Mouse (Mus musculus) thymus, postnatal 4 days (tissue): ENCODE results near the gene Fkbp6.

Experiments used
- DNase-seq: peaks from one replicate; pipeline ENCODE4 v3.0.0; 2021

Gene Fkbp6

DNA sequence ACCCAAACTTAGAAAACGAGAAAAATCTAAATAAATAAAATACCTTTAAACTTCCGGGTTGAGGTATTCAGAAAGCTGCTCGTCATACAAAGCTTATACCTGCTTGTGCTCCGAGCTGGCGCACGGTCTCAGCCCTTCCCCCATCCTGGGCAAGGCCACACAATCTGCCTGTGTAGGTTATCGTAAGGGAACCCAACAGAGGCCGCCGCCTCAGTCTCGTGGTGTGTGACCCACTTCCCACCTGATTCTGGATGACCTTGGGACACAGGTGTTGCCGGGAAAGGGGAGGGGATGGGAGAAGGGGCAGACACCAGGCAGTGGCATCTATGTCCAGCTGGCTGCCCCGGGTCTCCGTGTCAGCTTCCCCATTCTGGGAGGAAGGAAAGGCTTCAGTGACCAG, 1.8 kb upstream of the Fkbp6 start:
- no peak for DNase-seq

DNA sequence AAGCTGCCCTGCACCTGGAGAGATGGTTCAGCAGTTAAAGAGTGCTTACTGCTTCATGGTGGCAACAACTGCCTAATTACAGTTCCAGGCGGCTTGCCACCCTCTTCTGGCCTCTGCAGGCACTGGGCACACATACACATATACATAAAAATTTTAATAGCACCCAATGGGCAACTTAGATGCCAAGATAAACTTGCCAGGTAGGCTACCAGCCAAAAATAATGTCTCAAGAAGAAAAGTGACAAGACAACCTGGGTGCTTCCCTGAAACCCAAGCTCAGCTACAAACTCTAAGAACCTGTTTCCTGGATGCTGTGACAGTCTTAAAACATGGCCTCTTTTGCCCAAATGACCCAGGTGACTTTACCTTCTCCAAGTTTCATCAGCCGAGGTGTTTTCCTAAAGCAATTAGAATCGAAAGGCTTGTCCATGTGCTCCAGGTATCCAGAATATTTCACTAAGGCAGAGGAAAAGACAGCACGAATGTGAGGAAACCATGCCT, 2.3 kb downstream of the Fkbp6 start:
- DNase-seq: no peak

DNA sequence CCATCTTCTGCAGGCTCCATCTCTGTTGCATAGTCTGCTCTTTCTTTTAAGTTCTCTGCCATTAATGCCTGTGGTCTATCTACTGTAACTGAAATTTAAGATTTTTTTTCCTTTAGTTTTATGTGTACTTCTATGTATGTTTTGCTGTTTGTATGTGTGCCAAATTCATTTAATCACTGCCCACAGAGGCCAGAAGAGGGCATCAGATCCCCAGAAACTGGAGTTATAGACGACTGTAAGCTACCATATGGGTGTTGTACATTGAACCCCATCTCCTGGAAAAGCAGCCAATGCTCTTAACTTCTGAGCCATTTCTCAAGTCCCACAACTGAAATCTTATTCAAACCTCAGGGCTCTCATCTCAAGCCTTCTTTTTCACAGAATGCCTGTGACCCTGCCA, 3.4 kb downstream of the Fkbp6 start:
- DNase-seq: peak; percentile 14

DNA sequence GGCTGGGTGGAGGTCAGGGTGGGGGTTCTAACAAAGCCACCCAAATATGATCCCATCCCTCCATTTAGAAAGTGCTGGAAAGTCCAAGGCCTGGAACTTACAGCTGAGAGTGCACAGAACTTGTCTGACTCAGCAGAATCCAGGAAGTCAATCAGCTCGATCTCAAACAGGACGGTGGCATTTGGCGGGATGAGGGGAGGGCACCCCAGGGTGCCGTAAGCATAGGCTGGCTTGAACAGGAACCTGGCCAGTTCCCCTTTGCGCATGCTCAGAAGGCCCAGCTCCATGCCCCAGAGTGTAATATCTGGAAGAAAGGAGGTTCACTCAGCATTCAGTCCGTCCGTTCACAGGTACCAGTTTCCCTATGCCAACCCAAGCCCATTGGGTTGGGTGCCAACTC, 3.9 kb downstream of the Fkbp6 start:
- no peak for DNase-seq

GRCm38 (mm10) chr5:135337575-135337974, 12.3 kb downstream of the Fkbp6 start:
- DNase-seq: no peak

- DNase-seq: no peak
Observed at GRCm38 (mm10) chr5:135331161-135331560, 18.7 kb downstream of the Fkbp6 start.

DNA sequence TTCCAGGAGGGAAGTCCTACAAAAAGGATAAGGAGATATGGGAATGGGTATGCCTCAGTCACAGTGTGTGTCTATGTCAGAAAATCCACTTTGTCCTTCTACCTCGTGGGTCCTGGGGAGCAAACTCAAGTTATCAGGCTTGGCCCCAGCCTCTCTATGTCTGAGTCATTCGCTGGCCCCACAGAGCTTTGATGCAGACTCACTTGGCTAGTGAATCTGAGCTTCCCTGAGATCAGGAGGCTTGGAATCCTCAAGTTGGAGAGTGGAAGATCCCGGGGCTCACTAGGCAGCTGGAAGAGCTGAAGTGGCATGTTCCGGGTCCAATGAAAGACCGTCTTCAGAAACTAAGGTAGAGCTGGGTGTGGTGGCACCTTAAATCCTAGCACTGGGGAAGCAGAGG, 19.6 kb downstream of the Fkbp6 start:
- no peak for DNase-seq

GRCm38 (mm10) chr5:135329471-135329870, 20.4 kb downstream of the Fkbp6 start:
- no peak for DNase-seq

DNA sequence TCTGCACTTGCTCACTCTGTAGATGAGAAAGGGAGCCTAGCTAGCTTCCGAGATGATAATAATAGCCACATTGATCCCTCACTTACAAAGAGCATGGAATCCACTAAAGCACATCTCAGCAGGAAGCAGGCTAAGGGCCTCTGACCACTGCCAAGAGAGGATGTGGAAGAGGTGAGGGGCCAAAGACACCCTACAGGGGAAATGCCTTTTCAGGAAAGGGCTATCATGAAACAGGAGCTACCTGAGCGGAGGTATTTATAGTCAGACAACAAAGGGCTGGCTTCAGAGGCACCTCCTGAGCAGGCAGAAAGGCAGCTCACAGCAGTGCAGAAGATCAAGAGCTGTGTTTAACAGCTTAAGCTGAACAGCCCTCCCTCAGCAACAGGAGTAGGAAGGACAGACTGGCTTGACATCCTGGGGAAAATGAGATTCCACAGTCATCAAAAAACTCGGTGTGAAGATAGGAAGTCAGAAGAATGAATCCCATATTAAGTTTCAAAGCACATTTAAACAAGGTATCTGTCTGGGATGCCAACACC, 23.7 kb downstream of the Fkbp6 start:
- DNase-seq: no peak

- DNase-seq: no peak
Observed at GRCm38 (mm10) chr5:135322197-135322596, 27.6 kb downstream of the Fkbp6 start.

DNA sequence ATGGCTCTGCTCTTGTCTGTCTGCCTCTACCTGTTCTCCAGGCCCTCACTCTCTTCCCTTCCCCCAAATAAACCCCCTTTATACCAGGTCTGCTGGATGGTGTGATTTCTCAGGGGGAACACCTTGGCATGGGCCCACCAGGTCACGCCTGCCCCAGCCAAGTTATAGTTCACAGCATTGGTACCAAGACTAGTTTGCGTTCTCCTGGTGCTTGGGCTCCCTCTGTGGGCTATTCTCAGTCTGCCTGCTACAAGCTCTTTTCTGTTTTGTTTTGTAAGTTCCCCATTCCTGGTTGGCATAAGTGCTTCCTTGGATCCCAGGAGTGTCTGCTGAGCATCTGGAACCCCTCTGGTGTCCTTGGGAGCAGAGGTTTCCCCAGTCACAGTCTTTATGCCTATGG, 30.0 kb downstream of the Fkbp6 start:
- no peak for DNase-seq

DNA sequence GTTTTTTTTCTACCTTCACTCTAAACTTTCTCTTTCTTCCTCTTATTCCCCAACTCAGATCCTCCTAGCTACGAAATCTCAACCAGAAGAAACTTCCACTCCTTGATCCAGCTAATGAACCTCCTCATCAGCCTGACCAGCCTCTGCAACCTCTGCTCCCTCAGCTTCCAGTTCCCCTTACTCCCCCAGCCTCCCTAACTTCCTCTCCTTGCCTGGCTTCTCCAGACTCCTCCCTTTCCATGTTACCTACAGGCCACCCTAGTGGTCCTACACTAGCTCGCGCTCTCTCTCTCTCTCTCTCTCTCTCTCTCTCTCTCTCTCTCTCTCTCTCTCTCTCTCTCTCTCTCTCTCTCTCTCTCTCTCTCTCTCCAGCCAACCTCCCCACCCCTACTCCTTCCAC, 33.7 kb downstream of the Fkbp6 start:
- DNase-seq: no peak

GRCm38 (mm10) chr5:135306321-135306965, 43.4 kb downstream of the Fkbp6 start:
- no peak for DNase-seq

DNA sequence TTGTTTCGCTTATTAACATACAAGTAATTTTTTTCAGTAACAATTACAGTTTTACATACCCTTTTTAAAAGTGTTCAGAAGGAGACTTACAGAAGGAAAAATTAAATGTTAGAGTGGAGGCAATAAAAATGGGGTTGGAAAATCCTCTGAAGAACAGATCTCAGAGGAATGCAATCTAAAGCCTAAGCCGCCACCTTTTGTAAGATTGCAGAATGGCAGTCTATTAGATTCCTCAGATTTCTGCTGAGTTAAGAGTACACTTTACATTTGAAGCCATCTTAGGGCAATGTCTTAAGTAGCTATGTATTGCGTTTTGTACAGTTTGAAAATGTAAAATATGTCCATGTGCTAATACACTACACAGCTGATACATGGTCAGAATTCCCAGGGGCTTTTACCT, 47.4 kb downstream of the Fkbp6 start:
- DNase-seq: no peak

DNA sequence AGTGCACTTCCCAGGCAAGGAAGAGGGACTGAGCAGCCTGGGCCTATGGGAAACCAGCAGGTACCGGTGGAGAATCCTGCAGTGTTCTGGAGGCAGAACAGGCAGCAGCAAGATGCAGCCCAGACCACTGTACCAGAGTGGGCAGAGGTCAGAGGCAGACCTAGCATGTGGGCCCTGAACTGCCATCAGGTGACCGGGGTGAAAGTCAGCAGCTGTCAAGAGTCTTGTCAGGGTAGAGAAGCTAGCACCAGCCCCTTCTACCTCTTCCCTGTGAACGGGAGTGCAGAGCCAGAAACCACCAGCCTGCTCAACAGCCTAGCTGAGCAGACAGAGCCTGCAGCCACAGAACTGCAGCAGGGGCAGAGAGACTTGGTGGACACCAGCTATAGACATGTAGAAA, 47.9 kb downstream of the Fkbp6 start:
- DNase-seq: no peak

DNA sequence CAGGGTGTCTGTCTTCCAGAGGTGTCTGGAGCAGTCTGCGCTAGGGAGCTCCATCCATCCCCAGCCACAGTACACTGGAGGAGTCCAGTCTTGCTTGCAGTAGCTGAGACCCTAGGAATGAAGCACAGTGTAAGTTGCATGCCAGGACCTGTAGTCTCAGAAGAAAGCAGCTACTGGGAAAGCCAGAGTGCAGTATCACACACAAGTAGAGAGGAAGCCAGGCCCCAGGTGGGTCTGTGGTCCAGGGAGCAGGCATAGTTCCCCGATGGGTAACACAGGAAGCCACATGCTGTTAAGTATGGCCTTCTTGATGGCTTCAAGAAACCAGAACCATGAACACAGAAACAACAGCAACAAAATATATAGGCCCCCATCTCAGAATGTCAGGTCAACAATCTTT, 57.8 kb downstream of the Fkbp6 start:
- no peak for DNase-seq

GRCm38 (mm10) chr5:135291193-135291592, 58.7 kb downstream of the Fkbp6 start:
- DNase-seq: no peak

DNA sequence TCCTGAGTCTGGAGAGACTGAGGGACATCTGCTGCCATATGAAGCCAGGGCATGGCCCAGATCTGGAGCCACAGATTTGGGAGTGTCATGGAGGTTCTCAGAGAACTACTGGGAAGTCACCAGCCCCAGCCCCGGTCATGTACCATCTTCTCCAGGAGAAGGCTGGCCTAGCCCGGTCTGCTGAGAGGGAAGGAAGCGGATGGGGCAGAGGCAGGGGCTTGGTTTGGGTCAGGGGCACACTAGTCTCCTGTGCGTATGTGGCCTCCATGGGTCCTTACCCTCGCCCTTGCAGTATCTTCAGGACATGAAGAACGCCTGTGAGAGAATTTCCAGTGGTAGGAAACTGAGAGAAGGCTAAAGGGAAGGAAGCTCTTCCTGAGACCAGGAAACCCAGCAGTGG, 59.1 kb downstream of the Fkbp6 start:
- no peak for DNase-seq

- no peak for DNase-seq
Observed at GRCm38 (mm10) chr5:135286926-135287325, 62.9 kb downstream of the Fkbp6 start.

- peak; percentile 91 for DNase-seq
Observed at GRCm38 (mm10) chr5:135286185-135286584, 63.7 kb downstream of the Fkbp6 start.

GRCm38 (mm10) chr5:135285211-135285610, 64.6 kb downstream of the Fkbp6 start:
- no peak for DNase-seq

- DNase-seq: no peak
Observed at GRCm38 (mm10) chr5:135280226-135280625, 69.6 kb downstream of the Fkbp6 start.

DNA sequence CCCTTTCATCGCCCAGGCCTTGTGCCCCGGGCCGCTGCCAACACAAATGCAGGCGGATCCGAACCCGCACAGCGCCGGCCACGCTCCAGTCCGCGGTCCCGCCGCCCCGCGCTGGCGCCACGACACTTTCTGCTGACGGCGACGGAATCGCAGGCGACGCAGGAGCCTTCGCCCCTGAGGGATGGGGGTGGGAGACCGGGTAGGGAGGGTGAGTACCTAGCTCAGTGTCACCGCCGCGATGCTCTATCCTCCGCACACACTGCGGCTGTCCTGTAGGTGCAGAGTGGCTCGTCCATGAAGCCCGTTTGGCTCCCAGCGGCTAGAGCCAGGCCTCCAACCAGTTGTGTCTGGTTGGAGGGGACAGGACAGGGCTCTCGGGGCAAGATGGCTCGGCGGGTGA, 73.2 kb downstream of the Fkbp6 start:
- DNase-seq: no peak

DNA sequence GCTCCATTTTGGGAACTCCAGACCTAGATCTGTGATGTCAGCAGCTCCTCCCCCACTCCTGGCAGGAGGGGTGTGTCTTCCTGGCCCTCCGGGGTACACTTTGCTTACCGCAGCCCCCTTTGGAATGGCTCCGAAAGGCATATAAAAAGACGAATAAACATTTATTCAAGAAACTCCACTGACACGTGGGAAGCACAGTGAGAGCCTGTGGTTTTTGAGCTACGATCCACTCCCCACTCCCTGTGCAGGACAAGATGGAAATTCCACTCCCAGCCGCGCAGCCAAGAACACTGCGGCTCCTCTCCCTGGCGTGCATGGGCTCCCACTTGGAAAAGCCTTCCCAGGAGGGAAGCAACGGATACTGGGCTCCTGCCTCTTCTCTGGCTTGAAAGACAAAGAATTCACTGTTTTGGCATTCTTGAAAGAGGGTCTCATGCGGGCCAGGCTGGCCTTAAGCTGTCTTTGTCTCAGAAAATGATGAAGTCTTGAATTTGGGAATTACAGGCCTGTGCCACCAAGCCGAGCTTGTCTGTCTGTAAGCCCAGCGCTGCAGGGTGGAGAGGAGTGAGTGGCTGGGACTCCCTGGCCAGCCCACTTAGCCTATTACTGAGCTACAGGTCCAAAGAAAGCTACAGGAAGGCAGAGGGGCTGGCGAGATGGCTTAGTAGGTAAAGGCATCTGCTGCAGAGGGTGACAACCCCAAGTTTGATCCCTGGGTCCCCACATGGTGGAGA, 75.0 kb downstream of the Fkbp6 start:
- DNase-seq: no peak
